ENCODE assay signal across 8 mouse cellular contexts in the genomic region with DNA sequence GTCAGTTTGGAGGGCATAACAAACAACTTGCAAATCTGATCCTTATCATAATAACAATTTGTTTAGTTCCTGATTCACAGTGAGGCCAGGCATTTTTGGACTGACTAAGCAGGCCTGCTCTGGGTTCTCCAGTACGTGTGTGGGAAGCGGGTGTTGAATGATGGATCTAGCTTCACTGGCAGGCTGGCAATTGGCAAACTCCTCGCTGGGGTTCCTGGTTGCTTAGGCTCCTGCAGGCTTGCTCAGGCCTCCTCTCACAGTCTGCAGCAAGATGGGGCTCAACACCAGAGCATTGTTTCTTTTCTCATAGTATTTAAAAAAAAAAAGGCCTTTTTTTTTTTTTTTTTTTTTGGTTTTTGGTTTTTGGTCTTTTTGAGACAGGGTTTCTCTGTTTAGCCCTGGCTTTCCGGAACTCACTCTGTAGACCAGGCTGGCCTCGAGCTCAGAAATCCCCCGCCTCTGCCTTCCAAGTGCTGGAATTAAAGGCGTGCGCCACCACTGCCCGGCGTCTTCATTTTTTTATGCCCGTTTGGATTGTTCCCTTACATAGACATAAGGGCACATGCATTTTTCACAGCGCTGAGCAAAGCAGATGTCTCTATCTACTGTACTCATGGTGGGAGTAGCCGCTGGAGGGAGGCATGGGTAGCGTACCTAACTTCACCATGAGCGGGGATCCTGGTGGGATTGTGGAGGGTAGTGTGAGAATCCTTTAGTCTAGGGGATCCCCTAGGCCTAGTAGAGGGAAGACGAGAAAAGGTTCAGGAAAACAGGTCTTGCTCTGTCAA. TPM values are rescaled to one million over a fixed set of nuclear protein-coding genes. Genes with fewer than 3 reads are reported as not detected.
A peak's percentile ranks its signal among the peaks of the same experiment; 100 is the strongest.
DNase-seq lines count a peak whose midpoint lies in the region; ATAC-seq and TF ChIP-seq lines count a peak whose summit lies in the region.

No protein-coding gene starts in this region.

- no peaks in the 10 kb centered on the region for H3K9me3 ChIP-seq in intestine, postnatal 0 days (ENCODE audit: control insufficient read depth)
- no peaks in the 10 kb centered on the region for H3K9me3 ChIP-seq in limb, embryonic 12.5 days
- H3K9me3 ChIP-seq in midbrain, embryonic 12.5 days: no peaks in the 10 kb centered on the region

- peak overlapping the region; percentile 76 for H3K4me2 ChIP-seq in intestine, postnatal 0 days (replicated peaks; ENCODE audit: low read depth)
- H3K4me2 ChIP-seq in limb, embryonic 12.5 days: peak overlapping the region; percentile 67
- H3K4me2 ChIP-seq in midbrain, embryonic 12.5 days (replicated peaks): peak overlapping the region; percentile 68

- peak overlapping the region; percentile 96 for H3K27ac ChIP-seq in intestine, postnatal 0 days (ENCODE audit: low read depth, low read length)
- H3K27ac ChIP-seq in limb, embryonic 12.5 days: peak overlapping the region; percentile 97
- peak overlapping the region; percentile 93 for H3K27ac ChIP-seq in midbrain, embryonic 12.5 days (replicated peaks)

- H3K36me3 ChIP-seq in intestine, postnatal 0 days (ENCODE audit: control insufficient read depth, insufficient read depth): peaks cover 9% of the 10 kb centered on the region
- peaks cover 12% of the 10 kb centered on the region for H3K36me3 ChIP-seq in limb, embryonic 12.5 days
- peaks cover 11% of the 10 kb centered on the region for H3K36me3 ChIP-seq in midbrain, embryonic 12.5 days

- DNase-seq in spleen, adult 18-20 months: peak; percentile 19 to 32
- DNase-seq in spleen, adult 12 weeks (ENCODE audit: low spot score): no peak
- peak; percentile 31 for DNase-seq in embryo, embryonic 10 days (ENCODE audit: low spot score)
- peak; percentile 9 for DNase-seq in gastrocnemius, postnatal 25 days
- peak; percentile 45 to 50 for DNase-seq in spleen, postnatal 10 days (ENCODE audit: low spot score in 2 of 2)

- H3K9ac ChIP-seq in intestine, postnatal 0 days (ENCODE audit: low read depth, low read length): peak overlapping the region; percentile 62
- peak overlapping the region; percentile 51 for H3K9ac ChIP-seq in limb, embryonic 12.5 days (replicated peaks)
- peak overlapping the region; percentile 54 for H3K9ac ChIP-seq in midbrain, embryonic 12.5 days (replicated peaks)

- no peak for TF ChIP-seq CTCF in intestine, postnatal 0 days (IDR thresholded peaks at IDR 0.05; ENCODE audit: low read depth)

- H3K27me3 ChIP-seq in intestine, postnatal 0 days (replicated peaks; ENCODE audit: control insufficient read depth, insufficient read depth, low read length): no peaks in the 10 kb centered on the region
- no peaks in the 10 kb centered on the region for H3K27me3 ChIP-seq in limb, embryonic 12.5 days
- no peaks in the 10 kb centered on the region for H3K27me3 ChIP-seq in midbrain, embryonic 12.5 days

- peak; percentile 20; the same call in 1 of the 2 replicates for ATAC-seq in intestine, postnatal 0 days
- peak; percentile 43 for ATAC-seq in limb, embryonic 12.5 days (ENCODE audit: insufficient number of reproducible peaks, insufficient read depth, low FRiP score, low TSS enrichment, low read depth)
- ATAC-seq in midbrain, embryonic 12.5 days (ENCODE audit: low FRiP score, low read depth): peak; percentile 53

- no peaks in the 10 kb centered on the region for H3K4me1 ChIP-seq in intestine, postnatal 0 days (replicated peaks; ENCODE audit: control insufficient read depth, insufficient read depth, low read length)
- peaks cover 8% of the 10 kb centered on the region for H3K4me1 ChIP-seq in limb, embryonic 12.5 days (replicated peaks)
- H3K4me1 ChIP-seq in midbrain, embryonic 12.5 days: peaks cover 9% of the 10 kb centered on the region

- peak overlapping the region; percentile 94 for H3K4me3 ChIP-seq in intestine, postnatal 0 days (ENCODE audit: low read depth, low read length)
- peak overlapping the region; percentile 81 for H3K4me3 ChIP-seq in limb, embryonic 12.5 days (replicated peaks)
- peak overlapping the region; percentile 96 for H3K4me3 ChIP-seq in midbrain, embryonic 12.5 days

- 20% methylated on average over 16 of the region's 16 CpGs for WGBS in intestine, postnatal 0 days
- WGBS in limb, embryonic 12.5 days: 25% methylated on average over 16 of the region's 16 CpGs
- WGBS in midbrain, embryonic 12.5 days: 30% methylated on average over 16 of the region's 16 CpGs

RNA-seq across cellular contexts. Expression of a gene that starts 0.6 kb away (rescaled TPM):
- total RNA-seq in gastrocnemius, postnatal 25 days (2021): 10 to 100 TPM; 21.9 to 23.0 TPM
- 18.0 and 19.4 TPM in 2 replicates for polyA plus RNA-seq in intestine, postnatal 0 days (2015; fragmentation: Nextera tagmentation; extraction: Ambion mirVana)
- 28.3 and 29.4 TPM in 2 replicates for polyA plus RNA-seq in limb, embryonic 12.5 days (2016; fragmentation: Nextera tagmentation; extraction: Ambion mirVana)
- 37.3 and 37.6 TPM in 2 replicates for polyA plus RNA-seq in midbrain, embryonic 12.5 days (2016; fragmentation: Nextera tagmentation; extraction: Ambion mirVana)

RNA-seq across cellular contexts. Expression of a gene that starts 45.8 kb away (rescaled TPM):
- total RNA-seq in gastrocnemius, postnatal 25 days (2021): not detected
- polyA plus RNA-seq in intestine, postnatal 0 days (2015; fragmentation: Nextera tagmentation; extraction: Ambion mirVana): 2.7 and 2.9 TPM in 2 replicates
- polyA plus RNA-seq in limb, embryonic 12.5 days (2016; fragmentation: Nextera tagmentation; extraction: Ambion mirVana): 40.3 and 44.8 TPM in 2 replicates
- 8.1 and 11.7 TPM in 2 replicates for polyA plus RNA-seq in midbrain, embryonic 12.5 days (2016; fragmentation: Nextera tagmentation; extraction: Ambion mirVana)
